Mouse (Mus musculus) ES-E14 (cell line): ENCODE measurements at regions not wholly inside any gene's neighbourhood (a gene's known extent, or its start where the extent isn't known, plus 50 kb on each side); places are given as distances from the start of the nearest gene placed in this dataset.

Experiments
- DNase-seq: peaks from one replicate; pipeline ENCODE4 v3.0.0-alpha.2; 2013; ENCODE audit warnings: low read depth, low spot score
- H3K27ac ChIP-seq: 2 replicates; pipeline ENCODE4 v1.5.1; 2012; ENCODE audit warnings: low read depth, mild to moderate bottlenecking, low read length, moderate library complexity, mixed read lengths; ENCODE audit not compliant: poor library complexity, insufficient read depth, severe bottlenecking
- H3K36me3 ChIP-seq: 2 replicates; pipeline ENCODE4 v1.6.1; 2012; ENCODE audit warnings: mild to moderate bottlenecking, low read length, moderate library complexity, mixed read lengths; ENCODE audit not compliant: control insufficient read depth, poor library complexity, insufficient read depth, severe bottlenecking
- H3K4me1 ChIP-seq, 2 experiments: fragments of 150-350 bp in 1 of 2; sonication (generic) in 1 of 2; 2 replicates each; pipeline ENCODE4 v1.6.1; 2012; ENCODE audit warnings: low read length in 2 of 2, mild to moderate bottlenecking in 1 of 2, mixed read lengths in 1 of 2; ENCODE audit not compliant: control insufficient read depth in 2 of 2, insufficient read depth in 2 of 2, poor library complexity in 1 of 2
- H3K4me3 ChIP-seq, 2 experiments: fragments of 150-350 bp in 1 of 2; sonication (generic) in 1 of 2; 2 replicates each; pipeline ENCODE4 v1.5.1; 2012; ENCODE audit warnings: low read length in 2 of 2, low read depth in 1 of 2, mild to moderate bottlenecking in 1 of 2, mixed read lengths in 1 of 2; ENCODE audit not compliant: insufficient read depth in 1 of 2, poor library complexity in 1 of 2, severe bottlenecking in 1 of 2
- H3K9ac ChIP-seq: 2 replicates; pipeline ENCODE4 v1.6.1; 2012; ENCODE audit warnings: low read depth, mild to moderate bottlenecking, low read length, mixed read lengths; ENCODE audit not compliant: poor library complexity, insufficient read depth, severe bottlenecking
- H3K9me3 ChIP-seq: fragments of 150-350 bp; sonication (generic); 2 replicates; pipeline ENCODE4 v1.6.1; 2012; ENCODE audit warnings: low read depth, mild to moderate bottlenecking, low read length; ENCODE audit not compliant: control insufficient read depth, insufficient read depth
- CHD2 ChIP-seq: IDR thresholded peaks from 2 replicates; pipeline ENCODE4 v1.6.1; 2014; ENCODE audit warnings: mild to moderate bottlenecking, low read depth, low read length, inconsistent platforms
- HCFC1 ChIP-seq: IDR thresholded peaks from 2 replicates; pipeline ENCODE4 v1.6.1; 2012; ENCODE audit warnings: low read length, inconsistent platforms, borderline replicate concordance; ENCODE audit not compliant: insufficient read depth
- MAFK ChIP-seq: IDR thresholded peaks from 2 replicates; pipeline ENCODE4 v1.6.1; 2014; ENCODE audit warnings: mild to moderate bottlenecking, low read depth, low read length, inconsistent platforms; ENCODE audit not compliant: insufficient read depth
- ZC3H11A ChIP-seq: IDR thresholded peaks from 2 replicates; pipeline ENCODE4 v1.6.1; 2012; ENCODE audit warnings: low read depth, mild to moderate bottlenecking, inconsistent platforms, low read length, borderline replicate concordance
- ZNF384 ChIP-seq: IDR thresholded peaks from 2 replicates; pipeline ENCODE4 v1.6.1; 2012; ENCODE audit warnings: low read depth, low read length, inconsistent platforms
- in situ Hi-C, 2 experiments: fragments of 600-800 bp; cut with MboI; formaldehyde crosslinking; loops; one replicate each; pipeline ENCODE4 v1.15.1; 2025; ENCODE audit warnings: low sequenced_read_pairs in 2 of 2, inconsistent platforms in 1 of 2; ENCODE audit not compliant: unreplicated experiment in 2 of 2

DNA sequence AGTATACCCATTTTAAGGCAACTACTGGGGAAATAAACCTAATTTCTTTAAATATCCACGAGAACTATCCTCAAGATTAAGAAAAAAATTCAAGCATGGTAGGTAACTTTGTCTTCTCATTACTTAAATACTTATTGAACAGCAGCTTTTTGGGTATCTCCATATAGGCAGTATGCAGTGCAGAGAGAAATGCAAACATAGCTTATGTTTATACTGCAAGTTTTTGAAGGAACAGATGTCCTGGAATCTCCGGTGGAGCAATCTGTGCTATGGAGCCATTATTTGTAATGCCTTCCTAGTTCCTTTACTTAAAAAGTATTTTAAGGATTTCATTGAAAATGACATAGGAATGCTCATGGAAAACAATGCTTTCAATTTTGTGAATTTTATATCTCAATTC is 91.7 kb upstream of the Adgrb3 start:
- no peak for DNase-seq
- Histone ChIP-seq H3K36me3 (no peaks in the 10 kb centered on the region), H3K9me3 (no peaks in the 10 kb centered on the region), H3K4me3 (no peak overlapping the region), H3K4me1 (no peaks in the 10 kb centered on the region), H3K27ac (no peak overlapping the region), H3K9ac (no peak overlapping the region)
- TF ChIP-seq CHD2 (no peak), MAFK (no peak), HCFC1 (no peak), ZNF384 (no peak), ZC3H11A (no peak)
- in situ Hi-C loops = no loop called here

GRCm38 (mm10) chr1:25894169-25894568 is 64.7 kb upstream of the Adgrb3 start:
- no peak overlapping the region for H3K4me3 ChIP-seq
- H3K9me3 ChIP-seq = no peaks in the 10 kb centered on the region
- no peak overlapping the region for H3K9ac ChIP-seq
- no peak overlapping the region for H3K27ac ChIP-seq
- H3K4me1 ChIP-seq = no peaks in the 10 kb centered on the region
- in situ Hi-C loops = no loop called here
- TF ChIP-seq HCFC1 = no peak
- no peak for DNase-seq
- no peaks in the 10 kb centered on the region for H3K36me3 ChIP-seq

GRCm38 (mm10) chr1:25892970-25893369 is 63.5 kb upstream of the Adgrb3 start:
- no peak for DNase-seq
- no peaks in the 10 kb centered on the region for H3K4me1 ChIP-seq
- no peak overlapping the region for H3K4me3 ChIP-seq
- H3K9me3 ChIP-seq = no peaks in the 10 kb centered on the region
- H3K9ac ChIP-seq = no peak overlapping the region
- no peak for TF ChIP-seq ZC3H11A
- TF ChIP-seq MAFK = no peak
- no peak for TF ChIP-seq HCFC1
- TF ChIP-seq ZNF384 = no peak
- no peak for TF ChIP-seq CHD2
- H3K36me3 ChIP-seq = no peaks in the 10 kb centered on the region
- H3K27ac ChIP-seq = no peak overlapping the region
- in situ Hi-C loops = no loop called here

GRCm38 (mm10) chr1:25892026-25892739 is 62.7 kb upstream of the Adgrb3 start:
- H3K27ac ChIP-seq = no peak overlapping the region
- DNase-seq = no peak

DNA sequence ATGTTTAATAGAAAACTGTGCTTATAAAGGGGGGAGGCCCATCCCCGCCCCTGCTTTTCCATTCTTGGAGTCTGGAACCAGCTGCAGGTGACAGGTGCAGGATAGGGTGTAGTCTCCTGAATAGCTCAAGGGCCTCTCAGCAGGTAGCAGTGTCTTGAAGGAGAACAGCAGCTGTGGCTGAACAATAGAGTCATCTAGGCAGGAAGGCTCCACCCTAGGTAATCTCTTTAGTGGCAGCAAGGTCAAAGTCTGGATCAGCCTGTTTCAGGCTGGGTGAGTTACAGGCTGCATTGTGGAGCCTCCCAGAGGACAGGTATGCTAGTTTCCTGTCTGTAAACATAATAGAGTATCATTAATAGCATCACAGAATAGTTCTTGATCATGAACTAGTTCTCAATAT is 58.5 kb upstream of the Adgrb3 start:
- in situ Hi-C loops = no loop called here

More at GRCm38 (mm10) chr1:25892026-25892739, 62.7 kb upstream of the Adgrb3 start:
- TF ChIP-seq ZNF384 (no peak), HCFC1 (no peak), CHD2 (no peak), MAFK (no peak), ZC3H11A (no peak)
- Histone ChIP-seq H3K4me3 (no peak overlapping the region), H3K9me3 (no peaks in the 10 kb centered on the region), H3K36me3 (no peaks in the 10 kb centered on the region), H3K4me1 (no peaks in the 10 kb centered on the region), H3K9ac (no peak overlapping the region)
- in situ Hi-C loops = no loop called here

More for the DNA sequence above, 58.5 kb upstream of the Adgrb3 start:
- no peak for DNase-seq
- Histone ChIP-seq H3K9me3 (no peaks in the 10 kb centered on the region), H3K27ac (no peak overlapping the region), H3K4me3 (no peak overlapping the region), H3K9ac (no peak overlapping the region), H3K36me3 (no peaks in the 10 kb centered on the region), H3K4me1 (no peaks in the 10 kb centered on the region)
- TF ChIP-seq HCFC1 = no peak
- no peak for TF ChIP-seq ZNF384
- no peak for TF ChIP-seq CHD2
- TF ChIP-seq ZC3H11A = no peak
- TF ChIP-seq MAFK = no peak
